Mouse (Mus musculus): ENCODE results near the gene Mrgbp.

The Mrgbp gene

DNA sequence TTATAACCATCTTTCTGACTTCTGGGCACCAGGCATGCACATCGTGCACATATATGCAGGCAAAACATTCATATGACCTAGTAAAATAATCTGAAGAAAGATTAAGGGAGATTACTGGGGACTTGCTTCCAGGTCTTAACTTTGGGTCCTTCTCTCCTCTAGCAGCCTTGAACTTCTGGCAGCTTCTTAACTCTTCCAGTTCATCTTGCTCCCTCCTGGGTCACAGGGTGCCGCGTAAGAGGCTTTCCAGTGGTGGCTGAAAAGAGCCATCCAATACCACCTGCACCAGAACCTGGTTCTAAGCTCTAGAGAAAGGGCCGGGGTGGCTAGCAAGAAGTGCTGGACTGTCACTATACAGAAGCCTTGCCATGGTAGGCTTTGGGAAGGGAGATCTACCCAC, 16.4 kb downstream of the Mrgbp start, which contains the start of gene Col9a3:
Gene Col9a3, plus strand, starts transcription at position 301 of the 400 bp plus-strand sequence.
- DNase-seq = no peak

DNA sequence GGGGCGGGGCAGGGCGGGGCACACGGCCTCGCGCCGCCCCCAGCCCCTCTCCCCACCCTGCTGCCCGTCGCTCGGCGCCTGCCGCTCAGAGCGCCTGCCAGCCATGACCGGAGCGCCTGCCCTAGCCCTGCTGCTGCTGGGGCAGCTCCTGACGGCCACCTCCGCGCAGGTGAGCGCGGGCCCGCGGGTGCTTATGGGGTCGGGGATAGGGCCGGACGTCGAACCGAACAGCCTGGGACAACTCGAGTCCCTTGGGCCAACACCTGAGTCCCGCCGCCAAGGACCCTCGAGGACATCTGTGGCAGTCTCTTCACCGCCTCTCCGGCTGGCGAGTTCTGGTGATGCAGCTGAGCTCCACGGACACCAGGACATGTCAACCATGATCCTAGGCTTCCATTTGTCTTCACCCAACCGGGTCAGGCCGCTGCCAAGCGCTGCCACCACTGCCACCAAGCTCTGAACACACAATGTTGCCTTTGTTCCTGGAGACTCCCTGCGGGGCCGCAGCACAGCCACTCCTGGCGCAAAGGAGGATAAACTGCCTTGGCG, 17.1 kb downstream of the Mrgbp start:
- DNase-seq = peak; percentile 89

DNA sequence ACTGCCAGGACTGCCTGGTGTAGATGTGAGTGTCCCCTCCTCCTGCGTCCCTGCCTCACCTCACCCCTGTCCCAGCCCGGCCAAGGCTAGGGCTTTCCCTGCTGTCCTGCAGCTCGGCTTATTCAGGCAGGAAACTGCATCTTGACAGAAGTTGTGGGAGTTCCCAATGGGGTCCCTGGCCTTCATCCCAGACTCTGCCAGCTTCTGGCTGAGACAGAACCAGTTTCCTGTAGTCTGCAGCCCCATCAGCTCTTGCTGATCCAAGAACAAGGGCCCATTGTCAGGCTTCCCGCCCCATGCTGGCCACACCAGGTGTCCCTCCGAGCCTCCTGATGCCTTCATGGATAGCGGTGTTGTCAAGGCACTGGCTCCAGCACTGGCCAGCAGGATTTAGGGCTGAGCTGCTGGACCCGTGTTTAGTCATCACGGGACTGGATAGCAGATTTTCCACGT, 19.5 kb downstream of the Mrgbp start:
- DNase-seq = peak; percentile 86

DNA sequence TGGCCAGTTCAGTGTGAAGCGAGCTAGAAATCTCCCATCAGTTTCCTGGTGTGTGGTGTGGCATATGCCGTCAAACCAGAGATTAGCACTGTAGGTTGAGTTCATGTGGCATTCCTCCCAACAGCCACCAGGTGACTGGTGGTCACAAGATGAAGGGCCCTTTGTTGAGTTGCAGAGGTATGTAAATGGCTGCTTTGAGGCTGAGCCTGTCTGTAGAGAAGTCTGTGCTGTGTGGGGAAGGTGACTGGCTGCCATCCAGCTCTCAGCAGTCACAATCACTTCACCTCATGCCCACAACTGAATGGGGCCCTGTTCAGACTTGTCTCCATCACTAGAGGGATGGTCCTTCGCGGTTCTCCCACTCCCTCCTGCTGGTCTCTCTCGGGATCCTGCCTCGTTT, 23.7 kb downstream of the Mrgbp start:
- DNase-seq = no peak

DNA sequence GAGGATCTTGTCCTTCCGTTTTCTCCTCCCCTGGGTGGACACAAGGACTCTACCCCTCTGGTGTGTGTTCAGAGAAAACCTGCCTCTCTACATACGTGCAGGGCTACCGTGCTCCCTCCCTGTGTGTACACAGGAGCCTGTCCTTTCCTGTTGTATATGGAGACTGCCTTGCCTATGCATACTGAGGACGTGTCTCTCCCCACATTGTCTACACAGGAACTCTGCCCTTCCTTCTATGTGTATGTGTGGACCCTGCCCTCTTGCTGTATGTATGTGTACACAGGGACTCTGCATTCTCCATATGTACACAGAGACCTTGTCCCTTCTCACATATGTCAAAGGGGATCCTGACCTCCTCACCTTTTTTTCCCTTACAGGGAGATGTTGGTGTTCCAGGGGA, 29.2 kb downstream of the Mrgbp start:
- no peak for DNase-seq

DNA sequence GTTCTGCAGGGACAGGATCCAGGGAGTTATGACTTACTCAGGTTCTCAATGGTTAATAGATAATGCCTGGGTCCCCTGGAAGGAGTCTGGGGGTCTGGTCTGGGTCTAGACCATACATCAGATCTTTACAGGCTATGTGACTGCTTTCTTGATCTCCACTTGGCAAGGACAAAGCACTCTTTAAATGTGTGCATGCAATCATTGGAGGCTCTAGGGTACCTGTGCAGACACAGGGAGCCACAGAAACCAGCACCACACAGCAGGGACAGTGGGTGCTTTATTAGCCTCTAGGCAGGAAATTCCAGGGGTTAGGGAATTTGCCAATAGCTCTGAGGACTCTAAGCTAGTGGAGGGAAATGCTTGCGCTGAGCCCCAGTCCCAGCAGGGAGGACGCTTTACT, 30.8 kb downstream of the Mrgbp start:
- DNase-seq = no peak
